Mouse (Mus musculus): ENCODE results near the gene Ncam1. TPM values are rescaled to one million over a fixed set of nuclear protein-coding genes. Genes with fewer than 3 reads are reported as not detected.

The Ncam1 gene
- polyA plus RNA-seq, 1 experiment from 2014 or later = 51.2 TPM

- Histone ChIP-seq H3K4me3 (ENCODE audit: low read depth, low read length) (no peak overlapping the region), H3K36me3 (replicated peaks; ENCODE audit: control insufficient read depth, insufficient read depth, low read depth, low read length) (no peaks in the 10 kb centered on the region), H3K27ac (replicated peaks; ENCODE audit: low read depth, low read length) (no peak overlapping the region), H3K4me2 (ENCODE audit: low read depth, low read length) (no peak overlapping the region), H3K9me3 (replicated peaks; ENCODE audit: control insufficient read depth, low read length) (no peaks in the 10 kb centered on the region), H3K27me3 (ENCODE audit: control insufficient read depth, insufficient read depth, low read length) (no peaks in the 10 kb centered on the region), H3K9ac (replicated peaks; ENCODE audit: low read length) (no peak overlapping the region), H3K4me1 (ENCODE audit: control insufficient read depth, insufficient read depth, low read length) (no peaks in the 10 kb centered on the region)
- WGBS = 72% methylated on average over 2 of the region's 2 CpGs
- no peak for DNase-seq (ENCODE audit: low spot score)
- ATAC-seq (replicated peaks; ENCODE audit: insufficient number of reproducible peaks, low FRiP score, low TSS enrichment, low read depth) = no peak
Measured at GRCm38 (mm10) chr9:49766634-49767033, 32.1 kb downstream of the Ncam1 start.

GRCm38 (mm10) chr9:49760571-49760970, 38.2 kb downstream of the Ncam1 start:
- H3K9ac ChIP-seq (replicated peaks; ENCODE audit: low read length) = no peak overlapping the region
- WGBS = 90% methylated on average over 6 of the region's 6 CpGs
- H3K4me3 ChIP-seq (ENCODE audit: low read depth, low read length) = no peak overlapping the region
- no peak overlapping the region for H3K27ac ChIP-seq (replicated peaks; ENCODE audit: low read depth, low read length)
- DNase-seq (ENCODE audit: low spot score) (no peak), ATAC-seq (replicated peaks; ENCODE audit: insufficient number of reproducible peaks, low FRiP score, low TSS enrichment, low read depth) (no peak)
- no peaks in the 10 kb centered on the region for H3K27me3 ChIP-seq (ENCODE audit: control insufficient read depth, insufficient read depth, low read length)
- H3K4me1 ChIP-seq (ENCODE audit: control insufficient read depth, insufficient read depth, low read length) = no peaks in the 10 kb centered on the region
- no peaks in the 10 kb centered on the region for H3K36me3 ChIP-seq (replicated peaks; ENCODE audit: control insufficient read depth, insufficient read depth, low read depth, low read length)
- no peaks in the 10 kb centered on the region for H3K9me3 ChIP-seq (replicated peaks; ENCODE audit: control insufficient read depth, low read length)
- H3K4me2 ChIP-seq (ENCODE audit: low read depth, low read length) = no peak overlapping the region

GRCm38 (mm10) chr9:49758436-49758835, 40.3 kb downstream of the Ncam1 start:
- DNase-seq (ENCODE audit: low spot score) (no peak), ATAC-seq (replicated peaks; ENCODE audit: insufficient number of reproducible peaks, low FRiP score, low TSS enrichment, low read depth) (no peak)
- H3K4me3 ChIP-seq (ENCODE audit: low read depth, low read length) = no peak overlapping the region
- H3K9ac ChIP-seq (replicated peaks; ENCODE audit: low read length) = no peak overlapping the region
- no peaks in the 10 kb centered on the region for H3K27me3 ChIP-seq (ENCODE audit: control insufficient read depth, insufficient read depth, low read length)
- no peaks in the 10 kb centered on the region for H3K4me1 ChIP-seq (ENCODE audit: control insufficient read depth, insufficient read depth, low read length)
- no peak overlapping the region for H3K27ac ChIP-seq (replicated peaks; ENCODE audit: low read depth, low read length)
- WGBS = 59% methylated on average over 2 of the region's 2 CpGs
- no peak overlapping the region for H3K4me2 ChIP-seq (ENCODE audit: low read depth, low read length)
- H3K36me3 ChIP-seq (replicated peaks; ENCODE audit: control insufficient read depth, insufficient read depth, low read depth, low read length) = no peaks in the 10 kb centered on the region
- H3K9me3 ChIP-seq (replicated peaks; ENCODE audit: control insufficient read depth, low read length) = no peaks in the 10 kb centered on the region

- Histone ChIP-seq H3K27ac (replicated peaks; ENCODE audit: low read depth, low read length) (no peak overlapping the region), H3K4me3 (ENCODE audit: low read depth, low read length) (no peak overlapping the region), H3K4me2 (ENCODE audit: low read depth, low read length) (no peak overlapping the region), H3K27me3 (ENCODE audit: control insufficient read depth, insufficient read depth, low read length) (no peaks in the 10 kb centered on the region), H3K9me3 (replicated peaks; ENCODE audit: control insufficient read depth, low read length) (no peaks in the 10 kb centered on the region), H3K9ac (replicated peaks; ENCODE audit: low read length) (no peak overlapping the region), H3K4me1 (ENCODE audit: control insufficient read depth, insufficient read depth, low read length) (no peaks in the 10 kb centered on the region), H3K36me3 (replicated peaks; ENCODE audit: control insufficient read depth, insufficient read depth, low read depth, low read length) (no peaks in the 10 kb centered on the region)
- DNase-seq (ENCODE audit: low spot score) (no peak), ATAC-seq (replicated peaks; ENCODE audit: insufficient number of reproducible peaks, low FRiP score, low TSS enrichment, low read depth) (no peak)
- WGBS = 74% methylated on average over 12 of the region's 12 CpGs
Measured at GRCm38 (mm10) chr9:49757986-49758385, 40.7 kb downstream of the Ncam1 start.

GRCm38 (mm10) chr9:49757582-49757981, 41.1 kb downstream of the Ncam1 start:
- no peak overlapping the region for H3K27ac ChIP-seq (replicated peaks; ENCODE audit: low read depth, low read length)
- DNase-seq (ENCODE audit: low spot score) (no peak), ATAC-seq (replicated peaks; ENCODE audit: insufficient number of reproducible peaks, low FRiP score, low TSS enrichment, low read depth) (no peak)
- H3K36me3 ChIP-seq (replicated peaks; ENCODE audit: control insufficient read depth, insufficient read depth, low read depth, low read length) = no peaks in the 10 kb centered on the region
- H3K4me1 ChIP-seq (ENCODE audit: control insufficient read depth, insufficient read depth, low read length) = no peaks in the 10 kb centered on the region
- H3K4me2 ChIP-seq (ENCODE audit: low read depth, low read length) = no peak overlapping the region
- H3K4me3 ChIP-seq (ENCODE audit: low read depth, low read length) = no peak overlapping the region
- H3K9ac ChIP-seq (replicated peaks; ENCODE audit: low read length) = no peak overlapping the region
- H3K27me3 ChIP-seq (ENCODE audit: control insufficient read depth, insufficient read depth, low read length) = no peaks in the 10 kb centered on the region
- no peaks in the 10 kb centered on the region for H3K9me3 ChIP-seq (replicated peaks; ENCODE audit: control insufficient read depth, low read length)
- WGBS = 84% methylated on average over 4 of the region's 4 CpGs

- 86% methylated on average over 4 of the region's 4 CpGs for WGBS
- no peaks in the 10 kb centered on the region for H3K36me3 ChIP-seq (replicated peaks; ENCODE audit: control insufficient read depth, insufficient read depth, low read depth, low read length)
- no peak overlapping the region for H3K4me2 ChIP-seq (ENCODE audit: low read depth, low read length)
- no peak overlapping the region for H3K27ac ChIP-seq (replicated peaks; ENCODE audit: low read depth, low read length)
- no peak for DNase-seq (ENCODE audit: low spot score)
- H3K9ac ChIP-seq (replicated peaks; ENCODE audit: low read length) = no peak overlapping the region
- H3K27me3 ChIP-seq (ENCODE audit: control insufficient read depth, insufficient read depth, low read length) = no peaks in the 10 kb centered on the region
- no peaks in the 10 kb centered on the region for H3K9me3 ChIP-seq (replicated peaks; ENCODE audit: control insufficient read depth, low read length)
- H3K4me1 ChIP-seq (ENCODE audit: control insufficient read depth, insufficient read depth, low read length) = no peaks in the 10 kb centered on the region
- no peak overlapping the region for H3K4me3 ChIP-seq (ENCODE audit: low read depth, low read length)
- no peak for ATAC-seq (replicated peaks; ENCODE audit: insufficient number of reproducible peaks, low FRiP score, low TSS enrichment, low read depth)
Measured at GRCm38 (mm10) chr9:49756725-49757124, 42.0 kb downstream of the Ncam1 start.

- H3K36me3 ChIP-seq (replicated peaks; ENCODE audit: control insufficient read depth, insufficient read depth, low read depth, low read length) = no peaks in the 10 kb centered on the region
- no peak overlapping the region for H3K9ac ChIP-seq (replicated peaks; ENCODE audit: low read length)
- no peaks in the 10 kb centered on the region for H3K9me3 ChIP-seq (replicated peaks; ENCODE audit: control insufficient read depth, low read length)
- H3K27ac ChIP-seq (replicated peaks; ENCODE audit: low read depth, low read length) = no peak overlapping the region
- no peak overlapping the region for H3K4me2 ChIP-seq (ENCODE audit: low read depth, low read length)
- ATAC-seq (replicated peaks; ENCODE audit: insufficient number of reproducible peaks, low FRiP score, low TSS enrichment, low read depth) (no peak), DNase-seq (ENCODE audit: low spot score) (no peak)
- no peaks in the 10 kb centered on the region for H3K4me1 ChIP-seq (ENCODE audit: control insufficient read depth, insufficient read depth, low read length)
- H3K27me3 ChIP-seq (ENCODE audit: control insufficient read depth, insufficient read depth, low read length) = no peaks in the 10 kb centered on the region
- no peak overlapping the region for H3K4me3 ChIP-seq (ENCODE audit: low read depth, low read length)
- 91% methylated on average over 4 of the region's 4 CpGs for WGBS
Measured at GRCm38 (mm10) chr9:49755214-49755613, 43.5 kb downstream of the Ncam1 start.

- WGBS = 60% methylated on average over 6 of the region's 6 CpGs
- Histone ChIP-seq H3K36me3 (replicated peaks; ENCODE audit: control insufficient read depth, insufficient read depth, low read depth, low read length) (no peaks in the 10 kb centered on the region), H3K9me3 (replicated peaks; ENCODE audit: control insufficient read depth, low read length) (no peaks in the 10 kb centered on the region), H3K27me3 (ENCODE audit: control insufficient read depth, insufficient read depth, low read length) (no peaks in the 10 kb centered on the region), H3K27ac (replicated peaks; ENCODE audit: low read depth, low read length) (no peak overlapping the region), H3K4me1 (ENCODE audit: control insufficient read depth, insufficient read depth, low read length) (no peaks in the 10 kb centered on the region), H3K4me2 (ENCODE audit: low read depth, low read length) (no peak overlapping the region), H3K9ac (replicated peaks; ENCODE audit: low read length) (no peak overlapping the region), H3K4me3 (ENCODE audit: low read depth, low read length) (no peak overlapping the region)
- DNase-seq (ENCODE audit: low spot score) = no peak
- ATAC-seq (replicated peaks; ENCODE audit: insufficient number of reproducible peaks, low FRiP score, low TSS enrichment, low read depth) = no peak
Measured at GRCm38 (mm10) chr9:49751466-49751865, 47.3 kb downstream of the Ncam1 start.
